Mouse (Mus musculus) hindbrain, postnatal 0 days (tissue): ENCODE results near the gene Gm1113. TPM values are rescaled to one million over a fixed set of nuclear protein-coding genes. Genes with fewer than 3 reads are reported as not detected.
A peak's percentile ranks its signal among the peaks of the same experiment; 100 is the strongest.

Experiments
- ATAC-seq: fragments of 200-750 bp; cut with Nextera tagmentation; 2 replicates; pipeline ENCODE4 v1.8.0; 2017; ENCODE audit warnings: mild to moderate bottlenecking, moderate TSS enrichment, moderate library complexity
- DNase-seq: peaks from one replicate; pipeline ENCODE4 v3.0.0-alpha.2; 2015; ENCODE audit warnings: low spot score
- H3K27ac ChIP-seq: fragments of 300-500 bp; sonication (generic); 2 replicates; pipeline ENCODE4 v1.5.1; 2014; ENCODE audit warnings: mild to moderate bottlenecking
- H3K27me3 ChIP-seq: fragments of 300-500 bp; sonication (generic); 2 replicates; pipeline ENCODE4 v1.6.1; 2014; ENCODE audit warnings: low read length, mixed read lengths; ENCODE audit not compliant: insufficient read depth
- H3K36me3 ChIP-seq: fragments of 300-500 bp; sonication (generic); 2 replicates; pipeline ENCODE4 v1.6.1; 2014; ENCODE audit warnings: low read length, mixed read lengths; ENCODE audit not compliant: insufficient read depth
- H3K4me1 ChIP-seq: fragments of 300-500 bp; sonication (generic); 2 replicates; pipeline ENCODE4 v1.6.1; 2014; ENCODE audit warnings: antibody characterized with exemption, low read length, mixed read lengths; ENCODE audit not compliant: insufficient read depth
- H3K4me2 ChIP-seq: fragments of 300-500 bp; sonication (generic); 2 replicates; pipeline ENCODE4 v1.6.1; 2014; ENCODE audit warnings: low read depth, mild to moderate bottlenecking, low read length, moderate library complexity, mixed read lengths
- H3K4me3 ChIP-seq: fragments of 300-500 bp; sonication (generic); 2 replicates; pipeline ENCODE4 v1.5.1; 2014; ENCODE audit warnings: low read length
- H3K9ac ChIP-seq: fragments of 300-500 bp; sonication (generic); replicated peaks from 2 replicates; pipeline ENCODE4 v1.6.1; 2014; ENCODE audit warnings: mild to moderate bottlenecking, low read length, moderate library complexity, mixed read lengths
- H3K9me3 ChIP-seq: fragments of 300-500 bp; sonication (generic); 2 replicates; pipeline ENCODE4 v1.6.1; 2016; ENCODE audit warnings: low read length, mixed read lengths
- CTCF ChIP-seq: IDR thresholded peaks from 2 replicates; pipeline ENCODE4 v1.5.1; 2016; ENCODE audit warnings: antibody characterized with exemption, control low read depth, low read depth
- WGBS: fragments of 180-500 bp; shearing (Covaris S2); extraction: QIAGEN DNeasy Blood & Tissue Kit; methylation state at CpG from one replicate; pipeline ENCODE4 v1.1.7; 2014; 5-methylcytosine and 5-hydroxymethylcytosine counted together
- polyA plus RNA-seq: library from polyadenylated mRNA; unstranded; fragments of >200 nt; fragmentation: Nextera tagmentation; extraction: Ambion mirVana; gene quantifications from 2 replicates; pipeline ENCODE4 v1.2.1, GENCODE M21; 2015
- total RNA-seq: library from RNA; depleted of rRNA; stranded (reverse); fragments of >200 nt; gene quantifications from 2 replicates; pipeline ENCODE4 v1.2.3, GENCODE M21; 2014

Gene Gm1113
- total and polyA plus RNA-seq, 2 experiments from 2014 or later = not detected

DNA sequence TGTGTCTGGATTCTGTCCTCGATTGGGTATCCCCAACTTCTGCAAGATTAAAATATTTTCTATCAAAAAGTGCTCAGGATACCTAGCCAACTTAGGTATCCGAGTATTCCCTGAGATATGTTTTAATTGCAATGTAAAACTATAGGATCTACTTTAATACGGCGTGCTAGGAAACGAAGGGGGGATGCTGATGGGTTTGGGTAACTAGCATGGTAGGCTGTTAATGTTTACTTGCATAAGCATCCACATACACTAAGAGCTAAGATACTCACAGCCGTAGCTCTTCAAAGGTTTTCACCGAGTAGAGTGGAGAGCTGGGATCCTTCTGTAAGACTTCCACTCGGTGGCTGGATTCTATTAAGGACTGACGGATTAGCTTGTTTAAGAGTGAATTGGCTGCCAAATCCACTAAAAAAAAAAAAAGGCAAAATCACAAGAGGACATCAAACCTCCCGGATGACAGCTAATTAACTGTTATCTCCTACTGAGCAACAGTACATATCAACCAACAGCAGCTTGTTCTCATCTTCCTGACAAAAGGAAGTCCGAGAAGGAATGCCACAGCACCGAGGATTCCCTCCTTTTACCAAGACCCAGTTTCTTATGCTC lies 38.5 kb upstream of the Gm1113 start:
- Histone ChIP-seq H3K27ac (no peak overlapping the region), H3K36me3 (peaks cover 10% of the 10 kb centered on the region), H3K9me3 (no peaks in the 10 kb centered on the region), H3K4me1 (peaks cover 3% of the 10 kb centered on the region; the same call in 1 of the 2 replicates), H3K4me3 (no peak overlapping the region), H3K27me3 (no peaks in the 10 kb centered on the region), H3K4me2 (no peak overlapping the region), H3K9ac (no peak overlapping the region)
- ATAC-seq (no peak), DNase-seq (no peak)
- TF ChIP-seq CTCF = no peak
- WGBS = 72% methylated on average over 12 of the region's 12 CpGs

DNA sequence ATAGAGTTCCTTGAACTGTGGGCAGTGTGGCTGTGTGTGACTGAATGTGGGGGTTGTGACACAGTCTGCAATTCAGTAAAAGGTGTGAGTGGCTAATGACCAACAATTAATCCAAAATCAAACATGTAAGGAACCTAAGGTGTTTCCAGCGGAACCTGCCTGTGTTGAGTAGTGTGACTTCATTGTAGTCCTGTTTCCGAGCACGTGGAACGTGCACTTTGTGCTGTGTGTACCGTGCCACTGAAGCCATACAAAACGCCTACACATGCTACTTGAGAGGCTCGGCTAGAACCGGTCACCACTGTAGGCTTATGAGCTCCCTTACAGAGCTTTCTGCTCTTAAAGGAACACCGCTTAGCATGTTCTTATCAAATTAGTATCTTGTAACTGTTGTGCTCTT lies 30.4 kb upstream of the Gm1113 start:
- TF ChIP-seq CTCF = no peak
- H3K27me3 ChIP-seq = no peaks in the 10 kb centered on the region
- no peak overlapping the region for H3K9ac ChIP-seq
- ATAC-seq (no peak), DNase-seq (no peak)
- no peaks in the 10 kb centered on the region for H3K9me3 ChIP-seq
- no peaks in the 10 kb centered on the region for H3K4me1 ChIP-seq
- H3K27ac ChIP-seq = no peak overlapping the region
- H3K4me2 ChIP-seq = no peak overlapping the region
- peaks cover 13% of the 10 kb centered on the region; the same call in 1 of the 2 replicates for H3K36me3 ChIP-seq
- H3K4me3 ChIP-seq = no peak overlapping the region
- WGBS = 81% methylated on average over 9 of the region's 9 CpGs

DNA sequence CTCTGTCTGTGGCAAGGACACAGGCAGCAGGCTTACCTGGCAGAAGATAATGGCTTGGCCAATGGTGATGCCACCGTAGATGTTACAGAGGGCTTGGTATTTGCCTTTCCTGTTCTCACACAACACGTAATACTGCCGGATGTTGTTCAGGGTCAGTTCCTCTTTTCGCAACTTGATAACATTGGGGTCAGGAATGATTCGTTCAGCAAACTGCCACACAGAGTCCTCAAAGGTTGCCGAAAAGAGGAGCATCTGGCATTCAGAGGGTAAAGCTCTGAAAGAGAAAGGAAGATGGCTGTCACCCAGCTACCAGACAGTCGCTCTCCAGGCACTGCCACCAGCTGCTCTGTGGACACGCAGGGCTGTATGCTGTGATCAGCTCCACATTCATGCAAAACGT lies 28.7 kb upstream of the Gm1113 start:
- no peak for DNase-seq
- no peak for TF ChIP-seq CTCF
- no peak for ATAC-seq
- 79% methylated on average over 9 of the region's 9 CpGs for WGBS
- Histone ChIP-seq H3K9me3 (no peaks in the 10 kb centered on the region), H3K27me3 (no peaks in the 10 kb centered on the region), H3K27ac (no peak overlapping the region), H3K9ac (no peak overlapping the region), H3K4me3 (no peak overlapping the region), H3K4me1 (no peaks in the 10 kb centered on the region), H3K4me2 (no peak overlapping the region), H3K36me3 (peaks cover 16% of the 10 kb centered on the region)

DNA sequence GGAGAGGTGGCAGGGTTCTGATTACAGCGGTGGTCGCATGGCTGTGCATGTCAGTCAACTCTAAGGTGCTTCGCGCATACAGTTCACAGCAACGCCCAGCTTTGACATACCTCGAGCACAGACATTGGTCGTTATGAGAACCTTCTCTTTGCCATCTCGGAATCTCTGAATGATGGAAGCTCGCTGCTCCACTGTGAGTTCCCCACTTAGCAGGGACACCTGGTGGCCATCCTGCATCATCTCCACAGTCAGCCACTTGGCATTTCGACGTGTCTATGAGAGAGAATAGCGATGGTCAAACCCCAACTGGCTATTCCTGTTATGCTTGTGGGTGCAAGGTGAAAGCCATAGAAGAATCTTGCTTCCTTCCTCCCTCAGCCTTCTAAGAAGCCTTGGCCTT lies 27.6 kb upstream of the Gm1113 start:
- Histone ChIP-seq H3K9me3 (no peaks in the 10 kb centered on the region), H3K27me3 (no peaks in the 10 kb centered on the region), H3K27ac (no peak overlapping the region), H3K36me3 (peaks cover 13% of the 10 kb centered on the region), H3K4me1 (no peaks in the 10 kb centered on the region), H3K4me2 (no peak overlapping the region), H3K4me3 (no peak overlapping the region), H3K9ac (no peak overlapping the region)
- no peak for ATAC-seq
- DNase-seq = peak; percentile 28
- peak; percentile 61 for TF ChIP-seq CTCF
- WGBS = 70% methylated on average over 12 of the region's 12 CpGs

DNA sequence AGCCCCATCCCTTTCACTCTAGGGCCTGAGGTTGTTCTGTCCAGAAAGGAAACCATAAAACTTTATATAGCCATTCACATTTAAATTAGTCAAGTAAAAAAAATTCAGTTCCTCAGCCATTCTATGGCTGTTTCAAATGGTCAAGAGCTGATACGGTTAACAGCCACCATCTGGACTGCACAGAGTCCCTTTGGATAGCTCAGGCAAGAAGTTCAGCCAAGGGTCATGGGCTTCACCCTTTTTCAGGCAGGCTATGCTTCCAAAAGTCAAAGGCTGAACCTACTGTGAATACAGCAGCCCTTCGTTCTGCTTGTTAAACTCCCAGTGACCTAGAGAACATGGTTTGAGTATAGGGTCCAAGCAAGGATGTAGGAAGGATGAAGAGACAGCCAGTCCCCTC lies 26.6 kb upstream of the Gm1113 start:
- Histone ChIP-seq H3K4me2 (no peak overlapping the region), H3K27ac (no peak overlapping the region), H3K27me3 (no peaks in the 10 kb centered on the region), H3K36me3 (peaks cover 13% of the 10 kb centered on the region), H3K4me1 (no peaks in the 10 kb centered on the region), H3K9me3 (no peaks in the 10 kb centered on the region), H3K4me3 (no peak overlapping the region), H3K9ac (no peak overlapping the region)
- ATAC-seq (no peak), DNase-seq (no peak)
- no peak for TF ChIP-seq CTCF
- 64% methylated on average over 2 of the region's 2 CpGs for WGBS

DNA sequence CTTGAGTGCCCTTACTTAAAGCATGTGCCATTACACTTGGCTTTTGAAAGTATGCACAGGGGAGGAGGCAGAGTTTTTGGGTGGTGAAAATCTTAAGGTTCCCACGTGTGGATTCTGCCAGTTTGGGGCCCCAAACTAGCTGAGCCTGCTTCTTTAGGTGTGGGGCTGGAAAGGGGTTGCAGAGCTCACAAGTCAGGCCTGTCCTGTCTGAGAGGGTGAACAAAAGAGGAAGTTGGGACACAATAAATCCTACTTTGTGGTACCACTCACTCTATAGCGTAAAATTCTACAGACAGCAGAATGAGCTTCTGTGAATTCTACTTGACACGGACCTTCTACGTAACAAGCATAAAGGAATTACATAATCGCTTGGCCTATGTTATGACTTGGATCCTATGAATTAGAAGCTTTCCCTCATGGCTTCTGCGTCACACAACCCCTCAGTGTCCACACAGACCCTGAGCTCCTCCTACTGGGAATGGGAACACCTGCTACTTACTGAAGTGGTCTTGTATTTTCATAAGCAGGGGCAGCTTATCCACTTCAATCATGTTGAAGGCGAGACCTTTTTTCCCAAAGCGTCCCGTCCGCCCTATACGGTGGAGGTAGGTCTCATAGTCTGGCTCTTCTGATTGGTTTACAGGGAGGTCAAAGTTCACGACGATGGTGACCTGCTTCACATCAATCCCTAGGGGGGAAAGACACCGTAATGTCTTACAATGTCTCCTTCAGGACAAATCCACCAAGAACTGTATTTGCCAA lies 25.2 kb upstream of the Gm1113 start:
- WGBS = 86% methylated on average over 14 of the region's 14 CpGs

DNA sequence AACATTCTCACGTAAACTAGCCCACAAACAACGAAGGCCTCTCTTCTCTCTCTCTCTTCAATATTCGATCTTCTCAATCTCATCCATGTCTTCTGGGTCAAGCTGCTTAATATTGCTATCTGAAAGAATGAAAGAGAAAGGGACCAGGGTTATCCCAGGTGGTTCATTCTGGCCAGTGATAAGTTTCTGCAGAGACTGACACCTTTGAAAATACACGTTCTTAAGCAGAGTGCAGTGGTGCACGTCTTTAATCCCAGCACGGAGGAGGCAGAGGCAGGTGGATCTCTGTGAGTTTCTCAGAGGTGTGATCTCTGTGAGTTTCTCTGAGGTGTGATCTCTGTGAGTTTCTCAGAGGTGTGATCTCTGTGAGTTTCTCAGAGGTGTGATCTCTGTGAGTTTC lies 23.9 kb upstream of the Gm1113 start:
- 73% methylated on average over 6 of the region's 6 CpGs for WGBS
- Histone ChIP-seq H3K27me3 (no peaks in the 10 kb centered on the region), H3K27ac (no peak overlapping the region), H3K4me2 (no peak overlapping the region), H3K4me3 (no peak overlapping the region), H3K9ac (no peak overlapping the region), H3K36me3 (peaks cover 8% of the 10 kb centered on the region; the same call in 1 of the 2 replicates), H3K4me1 (no peaks in the 10 kb centered on the region), H3K9me3 (no peaks in the 10 kb centered on the region)
- ATAC-seq (no peak), DNase-seq (no peak)
- TF ChIP-seq CTCF = no peak

More for the DNA sequence above, 25.2 kb upstream of the Gm1113 start:
- H3K9me3 ChIP-seq = no peaks in the 10 kb centered on the region
- no peak overlapping the region for H3K27ac ChIP-seq
- no peak overlapping the region for H3K4me3 ChIP-seq
- TF ChIP-seq CTCF = no peak
- ATAC-seq (no peak), DNase-seq (no peak)
- no peaks in the 10 kb centered on the region for H3K27me3 ChIP-seq
- H3K9ac ChIP-seq = no peak overlapping the region
- H3K4me1 ChIP-seq = no peaks in the 10 kb centered on the region
- H3K4me2 ChIP-seq = no peak overlapping the region
- H3K36me3 ChIP-seq = peaks cover 13% of the 10 kb centered on the region
